Mouse (Mus musculus) limb, embryonic 13.5 days (tissue): ENCODE results near the gene D5Ertd579e. TPM values are rescaled to one million over a fixed set of nuclear protein-coding genes. Genes with fewer than 3 reads are reported as not detected.
"Not testable (repeated sequence)": the region's sequence is repeated elsewhere in the genome, so short reads cannot be mapped to it uniquely, and the experiment has no call there.

Experiments
- ATAC-seq: fragments of 200-750 bp; cut with Nextera tagmentation; 2 replicates; pipeline ENCODE4 v1.8.0; 2017; ENCODE audit warnings: low read depth, moderate number of reproducible peaks, moderate TSS enrichment; ENCODE audit not compliant: low FRiP score
- H3K27ac ChIP-seq: fragments of 300-500 bp; sonication (generic); 2 replicates; pipeline ENCODE4 v1.5.1; 2015; ENCODE audit warnings: inconsistent platforms, mild to moderate bottlenecking, moderate library complexity
- H3K27me3 ChIP-seq: fragments of 300-500 bp; sonication (generic); 2 replicates; pipeline ENCODE4 v1.6.1; 2015; ENCODE audit warnings: mild to moderate bottlenecking, inconsistent platforms
- H3K36me3 ChIP-seq: fragments of 300-500 bp; sonication (generic); 2 replicates; pipeline ENCODE4 v1.6.1; 2015; ENCODE audit warnings: inconsistent platforms, mild to moderate bottlenecking, moderate library complexity
- H3K4me1 ChIP-seq: fragments of 300-500 bp; sonication (generic); 2 replicates; pipeline ENCODE4 v1.6.1; 2015; ENCODE audit warnings: inconsistent platforms
- H3K4me2 ChIP-seq: fragments of 300-500 bp; sonication (generic); replicated peaks from 2 replicates; pipeline ENCODE4 v1.6.1; 2015; ENCODE audit warnings: inconsistent platforms, mild to moderate bottlenecking, moderate library complexity
- H3K4me3 ChIP-seq: fragments of 300-500 bp; sonication (generic); 2 replicates; pipeline ENCODE4 v1.5.1; 2015; ENCODE audit warnings: moderate library complexity, mild to moderate bottlenecking, inconsistent platforms
- H3K9ac ChIP-seq: fragments of 300-500 bp; sonication (generic); 2 replicates; pipeline ENCODE4 v1.6.1; 2015; ENCODE audit warnings: mild to moderate bottlenecking, inconsistent platforms
- H3K9me3 ChIP-seq: fragments of 300-500 bp; sonication (generic); 2 replicates; pipeline ENCODE4 v1.6.1; 2016; ENCODE audit warnings: inconsistent platforms
- WGBS: fragments of 180-500 bp; shearing (Covaris S2); methylation state at CpG from one replicate; pipeline ENCODE4 v1.1.7; 2015; 5-methylcytosine and 5-hydroxymethylcytosine counted together
- polyA plus RNA-seq: library from polyadenylated mRNA; unstranded; fragments of >200 nt; fragmentation: Nextera tagmentation; extraction: Ambion mirVana; gene quantifications from 2 replicates; pipeline ENCODE4 v1.2.1, GENCODE M21; 2015

D5Ertd579e gene
- polyA plus RNA-seq, 1 experiment from 2014 or later, result 21.4 TPM

DNA sequence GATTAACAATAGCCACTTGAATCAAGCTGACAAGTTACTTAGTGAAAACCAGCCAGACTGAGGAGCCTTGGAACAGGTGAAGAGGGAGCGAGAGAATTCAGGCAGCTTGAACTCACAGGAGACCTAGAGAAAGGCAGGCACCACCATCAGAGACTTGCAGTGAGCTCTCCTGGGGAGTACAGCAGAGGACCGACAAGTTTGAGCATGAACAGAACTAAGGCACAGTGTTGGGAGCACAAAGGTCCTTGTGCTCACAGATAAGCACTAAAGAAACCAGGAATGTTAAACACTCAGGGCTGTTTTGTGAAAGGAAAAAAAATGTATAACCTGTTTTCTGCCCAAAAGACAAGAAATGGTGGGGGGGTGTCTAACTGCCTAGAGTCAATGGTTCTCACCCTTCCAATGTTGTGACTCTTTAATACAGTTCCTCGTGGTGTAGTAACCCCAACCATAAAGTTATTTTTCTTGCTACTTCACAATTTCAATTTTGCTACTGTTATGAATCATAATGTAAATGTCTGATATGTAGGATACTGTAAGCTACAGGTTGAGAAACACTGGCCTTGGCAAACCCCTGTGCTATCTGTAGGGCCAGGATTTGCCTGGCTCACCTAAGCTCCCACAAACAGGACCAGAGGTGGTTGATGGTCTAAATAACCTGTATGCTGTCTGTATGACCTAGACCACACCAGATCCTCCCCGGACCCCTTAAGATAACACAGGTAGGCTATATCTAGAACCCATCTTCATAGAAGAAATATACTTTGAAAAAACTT lies 21.0 kb downstream of the D5Ertd579e start:
- peaks cover 17% of the 10 kb centered on the region for H3K36me3 ChIP-seq
- H3K4me2 ChIP-seq, result no peak overlapping the region
- no peak overlapping the region for H3K27ac ChIP-seq
- H3K4me3 ChIP-seq, result no peak overlapping the region
- no peaks in the 10 kb centered on the region for H3K9me3 ChIP-seq
- H3K27me3 ChIP-seq, result no peaks in the 10 kb centered on the region
- no peak overlapping the region for H3K9ac ChIP-seq
- peaks cover 13% of the 10 kb centered on the region for H3K4me1 ChIP-seq
- 83% methylated on average over 4 of the region's 4 CpGs for WGBS
- ATAC-seq, result no peak

DNA sequence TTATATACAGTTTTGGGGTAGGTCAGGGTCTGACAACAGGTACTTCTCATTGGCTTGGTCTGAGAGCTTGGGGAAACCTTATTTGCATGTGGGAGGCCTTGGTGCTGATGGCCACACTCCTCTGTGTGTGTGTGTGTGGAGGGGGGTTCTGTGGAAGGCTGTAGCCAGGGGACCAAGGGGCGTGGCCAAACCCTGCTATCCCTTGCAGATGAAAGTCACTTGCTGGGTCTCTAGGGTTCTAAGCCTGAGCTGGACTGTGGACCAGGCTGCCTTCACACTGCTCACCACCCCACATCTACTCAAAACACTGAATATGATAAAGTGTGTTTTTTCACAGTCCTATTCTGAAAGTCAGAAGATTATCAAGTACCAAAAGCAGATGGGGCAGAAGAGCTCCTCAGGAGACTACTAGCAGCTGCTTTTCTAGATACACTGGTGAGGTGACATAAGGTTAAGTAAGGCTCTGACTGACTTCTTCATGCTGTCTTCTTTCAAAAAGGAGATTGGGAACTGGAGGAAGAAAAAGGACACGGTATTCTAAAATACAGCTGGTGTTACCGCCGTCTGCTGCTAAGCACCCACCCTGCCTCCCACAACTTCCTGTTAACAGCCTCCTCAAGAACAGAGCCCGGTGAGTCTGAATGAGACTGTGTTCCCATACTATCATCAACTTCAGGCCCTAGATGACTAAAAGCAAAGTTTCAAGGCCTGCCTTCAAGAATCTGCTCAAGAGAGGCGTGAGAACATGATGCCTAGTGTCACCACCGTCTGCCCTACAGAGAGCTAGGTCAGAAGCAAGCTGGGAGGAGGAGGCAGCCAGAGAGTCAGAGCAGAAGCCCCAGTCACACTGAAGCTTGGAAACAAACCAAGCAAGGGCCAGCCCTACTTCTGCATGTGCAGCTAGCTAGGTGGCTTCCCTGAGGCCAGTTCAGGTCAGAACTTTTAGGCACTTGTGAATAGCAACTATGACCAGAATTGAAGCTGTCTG lies 26.5 kb downstream of the D5Ertd579e start:
- H3K4me2 ChIP-seq, result no peak overlapping the region
- no peaks in the 10 kb centered on the region for H3K27me3 ChIP-seq
- H3K9ac ChIP-seq, result no peak overlapping the region
- no peak overlapping the region for H3K4me3 ChIP-seq
- no peaks in the 10 kb centered on the region for H3K9me3 ChIP-seq
- no peak overlapping the region for H3K27ac ChIP-seq
- H3K4me1 ChIP-seq, result peaks cover 3% of the 10 kb centered on the region; the same call in 1 of the 2 replicates
- H3K36me3 ChIP-seq, result peaks cover 40% of the 10 kb centered on the region
- 88% methylated on average over 7 of the region's 7 CpGs for WGBS
- no peak for ATAC-seq

DNA sequence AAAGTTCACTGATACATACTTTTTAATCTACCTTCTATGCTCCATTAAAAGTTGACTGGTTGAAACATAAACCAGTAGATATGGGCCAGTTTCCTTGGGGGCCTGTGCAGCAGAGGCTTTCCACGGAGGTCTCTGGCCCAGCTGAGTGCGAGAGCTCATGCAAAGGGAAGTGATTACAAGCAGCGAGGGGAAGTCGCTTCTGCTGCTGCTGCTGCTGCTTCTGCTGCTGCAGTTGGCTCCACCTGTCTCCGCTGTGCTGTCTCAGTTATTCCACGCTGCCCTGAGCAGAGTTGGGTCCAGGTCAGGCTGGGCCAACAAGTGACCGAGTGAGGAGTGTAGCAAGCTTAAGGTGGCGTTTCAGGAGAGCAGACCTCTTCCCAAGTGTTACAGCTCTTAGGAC lies 27.3 kb downstream of the D5Ertd579e start:
- Histone ChIP-seq H3K9me3 (no peaks in the 10 kb centered on the region), H3K4me2 (no peak overlapping the region), H3K4me3 (no peak overlapping the region), H3K9ac (no peak overlapping the region), H3K36me3 (peaks cover 40% of the 10 kb centered on the region), H3K27me3 (no peaks in the 10 kb centered on the region), H3K27ac (no peak overlapping the region), H3K4me1 (peaks cover 3% of the 10 kb centered on the region; the same call in 1 of the 2 replicates)
- WGBS, result 89% methylated on average over 8 of the region's 8 CpGs
- ATAC-seq, result no peak

DNA sequence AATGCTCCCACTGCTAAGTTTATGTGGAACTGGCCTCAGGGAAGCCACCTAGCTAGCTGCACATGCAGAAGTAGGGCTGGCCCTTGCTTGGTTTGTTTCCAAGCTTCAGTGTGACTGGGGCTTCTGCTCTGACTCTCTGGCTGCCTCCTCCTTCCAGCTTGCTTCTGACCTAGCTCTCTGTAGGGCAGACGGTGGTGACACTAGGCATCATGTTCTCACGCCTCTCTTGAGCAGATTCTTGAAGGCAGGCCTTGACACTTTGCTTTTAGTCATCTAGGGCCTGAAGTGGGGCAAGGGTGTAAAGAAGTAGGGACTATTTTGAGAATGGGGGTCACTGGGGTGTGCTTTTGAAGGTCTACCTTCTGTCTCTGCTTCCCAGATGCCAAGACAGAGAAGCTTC lies 27.8 kb downstream of the D5Ertd579e start:
- not testable (repeated sequence) for H3K4me2 ChIP-seq, H3K9me3 ChIP-seq, H3K27ac ChIP-seq, H3K9ac ChIP-seq, H3K4me1 ChIP-seq, H3K27me3 ChIP-seq, ATAC-seq, H3K4me3 ChIP-seq
- H3K36me3 ChIP-seq, result peaks cover 40% of the 10 kb centered on the region
- WGBS, result 65% methylated on average over 2 of the region's 2 CpGs

DNA sequence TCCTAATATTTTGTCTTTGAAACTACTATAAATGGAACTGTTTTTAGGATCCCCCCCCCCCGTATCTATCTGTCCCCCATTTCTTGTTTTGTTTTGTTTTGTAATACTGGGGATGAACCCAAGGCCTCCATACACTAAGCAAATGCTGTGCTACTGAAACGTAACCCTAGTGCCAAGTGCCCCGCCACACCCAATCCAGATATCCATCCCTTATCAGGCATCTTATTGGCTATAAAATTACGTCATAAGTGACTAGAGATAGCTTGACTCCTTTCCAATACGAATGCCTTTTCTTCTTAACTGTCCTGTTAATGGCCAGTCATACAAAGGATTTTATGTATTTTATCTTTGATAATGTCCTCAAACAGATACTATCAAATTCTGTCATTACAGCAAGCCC lies 28.7 kb downstream of the D5Ertd579e start:
- Histone ChIP-seq H3K4me3 (no peak overlapping the region), H3K27me3 (no peaks in the 10 kb centered on the region), H3K36me3 (peaks cover 36% of the 10 kb centered on the region), H3K4me2 (no peak overlapping the region), H3K9ac (no peak overlapping the region), H3K9me3 (no peaks in the 10 kb centered on the region), H3K27ac (no peak overlapping the region), H3K4me1 (peaks cover 3% of the 10 kb centered on the region; the same call in 1 of the 2 replicates)
- WGBS, result 87% methylated on average over 5 of the region's 5 CpGs
- ATAC-seq, result no peak

DNA sequence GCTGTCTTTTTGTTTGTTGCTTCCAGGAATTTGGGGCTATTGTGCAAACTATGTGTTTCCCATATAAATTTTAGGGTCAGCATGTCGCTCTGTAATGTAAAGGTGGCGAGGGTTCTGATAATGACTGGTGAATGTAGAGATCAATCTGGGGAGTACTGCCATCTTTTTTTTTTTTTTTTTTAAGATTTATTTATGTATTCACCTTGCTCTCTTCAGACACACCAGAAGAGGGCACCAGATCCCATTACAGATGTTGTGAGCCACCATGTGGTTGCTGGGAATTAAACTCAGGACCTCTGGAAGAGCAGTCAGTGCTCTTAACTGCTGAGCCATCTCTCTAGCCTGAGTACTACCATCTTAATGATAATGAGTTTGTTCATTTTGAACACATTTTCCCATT lies 29.1 kb downstream of the D5Ertd579e start:
- WGBS, result 99% methylated on average over 2 of the region's 2 CpGs
- H3K4me1 ChIP-seq, H3K4me3 ChIP-seq, ATAC-seq, H3K27me3 ChIP-seq, H3K27ac ChIP-seq, H3K9me3 ChIP-seq, H3K4me2 ChIP-seq, H3K9ac ChIP-seq: not testable (repeated sequence)
- H3K36me3 ChIP-seq, result peaks cover 33% of the 10 kb centered on the region

DNA sequence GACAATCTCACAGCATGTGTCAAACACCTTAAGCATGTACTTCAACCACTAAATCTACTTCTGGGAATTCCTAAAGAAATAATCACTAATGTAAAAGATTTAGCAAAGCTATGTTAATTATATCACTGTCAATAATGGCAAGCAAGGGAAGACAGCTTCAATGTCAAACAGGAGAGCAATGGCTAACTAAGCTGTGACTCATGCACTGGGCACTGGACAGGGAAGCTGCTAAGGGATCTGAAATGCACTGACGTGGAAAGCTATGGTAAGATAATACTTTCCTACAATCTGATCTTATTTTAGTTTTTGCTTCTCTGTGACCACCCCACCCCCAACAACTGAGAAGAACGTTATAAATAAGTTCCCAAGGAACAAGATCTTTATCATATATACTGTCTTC lies 32.5 kb downstream of the D5Ertd579e start:
- ATAC-seq, result no peak
- Histone ChIP-seq H3K36me3 (peaks cover 10% of the 10 kb centered on the region), H3K27me3 (no peaks in the 10 kb centered on the region), H3K9ac (no peak overlapping the region), H3K9me3 (no peaks in the 10 kb centered on the region), H3K4me2 (no peak overlapping the region), H3K4me1 (no peaks in the 10 kb centered on the region), H3K27ac (no peak overlapping the region), H3K4me3 (no peak overlapping the region)
- 84% methylated on average over 2 of the region's 2 CpGs for WGBS

DNA sequence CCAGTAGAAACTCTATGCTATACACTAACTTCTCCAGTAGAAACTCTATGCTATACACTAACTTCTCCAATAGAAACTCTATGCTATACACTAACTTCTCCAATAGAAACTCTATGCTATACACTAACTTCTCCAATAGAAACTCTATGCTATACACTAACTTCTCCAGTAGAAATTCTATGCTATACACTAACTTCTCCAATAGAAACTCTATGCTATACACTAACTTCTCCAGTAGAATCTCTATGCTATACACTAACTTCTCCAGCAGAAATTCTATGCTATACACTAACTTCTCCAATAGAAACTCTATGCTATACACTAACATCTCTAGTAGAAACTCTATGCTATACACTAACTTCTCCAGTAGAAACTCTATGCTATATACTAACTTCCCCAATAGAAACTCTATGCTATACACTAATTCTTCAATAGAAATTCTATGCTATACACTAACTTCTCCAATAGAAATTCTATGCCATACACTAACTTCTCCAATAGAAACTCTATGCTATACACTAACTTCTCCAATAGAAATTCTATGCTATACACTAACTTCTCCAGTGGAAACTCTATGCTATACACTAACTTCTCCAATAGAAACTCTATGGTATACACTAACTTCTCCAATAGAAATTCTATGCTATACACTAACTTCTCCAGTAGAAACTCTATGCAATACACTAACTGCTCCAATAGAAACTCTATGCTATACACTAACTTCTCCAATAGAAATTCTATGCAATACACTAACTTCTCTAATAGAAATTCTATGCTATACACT lies 34.7 kb downstream of the D5Ertd579e start:
- not testable (repeated sequence) for H3K9ac ChIP-seq, H3K27ac ChIP-seq, H3K4me3 ChIP-seq, H3K9me3 ChIP-seq, H3K27me3 ChIP-seq, H3K4me2 ChIP-seq, H3K4me1 ChIP-seq, H3K36me3 ChIP-seq, ATAC-seq

DNA sequence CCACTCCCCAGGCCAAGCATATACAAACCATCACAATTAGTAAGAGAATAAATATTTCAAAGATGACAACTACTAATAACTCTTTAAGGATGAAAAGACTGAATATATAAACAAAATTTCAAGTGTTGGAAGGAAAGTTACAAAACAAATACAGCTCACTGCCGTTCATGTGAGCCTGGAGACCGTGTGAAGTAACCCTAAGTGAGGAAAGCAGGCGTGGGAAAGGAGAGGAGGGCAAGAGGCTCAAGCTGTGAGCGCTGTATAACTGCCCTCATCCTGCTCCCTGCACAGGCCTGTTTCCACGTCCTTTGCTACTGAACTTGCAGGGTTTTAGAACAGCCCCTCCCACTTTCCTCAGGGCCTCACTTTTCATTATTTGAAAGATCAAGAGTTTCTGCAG lies 70.2 kb downstream of the D5Ertd579e start:
- H3K4me1 ChIP-seq, result no peaks in the 10 kb centered on the region
- H3K27me3 ChIP-seq, result no peaks in the 10 kb centered on the region
- no peak overlapping the region for H3K9ac ChIP-seq
- ATAC-seq, result no peak
- H3K9me3 ChIP-seq, result no peaks in the 10 kb centered on the region
- H3K36me3 ChIP-seq, result peaks cover 31% of the 10 kb centered on the region
- no peak overlapping the region for H3K27ac ChIP-seq
- 77% methylated on average over 5 of the region's 5 CpGs for WGBS
- no peak overlapping the region for H3K4me3 ChIP-seq
- H3K4me2 ChIP-seq, result no peak overlapping the region

DNA sequence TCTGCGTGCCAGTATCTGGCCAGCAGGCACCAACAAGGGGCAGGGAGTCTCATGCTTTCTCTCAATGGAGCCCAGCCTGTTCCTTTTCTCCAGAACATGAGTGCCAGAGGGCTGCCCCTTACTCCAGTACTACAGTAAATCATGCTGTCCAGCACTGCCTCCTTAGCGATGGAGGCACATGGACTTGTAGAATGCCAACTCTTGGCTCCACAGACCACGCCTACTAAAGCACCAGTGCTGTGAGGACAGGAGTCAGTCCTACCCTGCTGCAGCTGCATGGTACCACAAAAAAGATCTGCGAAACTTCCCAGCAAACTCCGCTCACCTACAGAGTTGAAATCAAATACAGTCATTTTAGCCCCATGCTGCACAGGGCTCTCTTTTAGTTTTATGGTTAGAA lies 72.2 kb downstream of the D5Ertd579e start:
- no peak overlapping the region for H3K9ac ChIP-seq
- no peaks in the 10 kb centered on the region for H3K4me1 ChIP-seq
- no peak overlapping the region for H3K4me3 ChIP-seq
- no peaks in the 10 kb centered on the region for H3K27me3 ChIP-seq
- no peak overlapping the region for H3K4me2 ChIP-seq
- no peak overlapping the region for H3K27ac ChIP-seq
- WGBS, result 89% methylated on average over 5 of the region's 5 CpGs
- ATAC-seq, result no peak
- H3K9me3 ChIP-seq, result no peaks in the 10 kb centered on the region
- H3K36me3 ChIP-seq, result peaks cover 23% of the 10 kb centered on the region

DNA sequence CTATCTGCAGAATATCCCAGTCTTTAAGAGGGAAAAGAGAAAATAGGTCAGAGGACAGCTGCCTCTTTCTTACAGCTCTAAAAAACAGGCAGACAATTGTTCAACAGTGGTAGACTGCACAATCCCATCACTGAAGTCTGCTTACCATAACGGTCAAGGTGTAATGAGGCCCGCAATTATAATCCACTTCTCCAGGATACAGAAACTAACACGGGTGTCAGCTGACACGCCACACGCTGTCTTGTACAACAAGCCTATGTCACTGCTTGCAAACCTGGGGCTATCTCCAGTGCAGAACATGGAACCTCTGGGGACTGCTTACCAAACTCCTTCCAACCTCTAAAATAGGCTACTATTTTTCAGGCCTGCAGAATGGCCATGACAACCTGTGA lies 74.8 kb downstream of the D5Ertd579e start:
- no peak overlapping the region for H3K27ac ChIP-seq
- no peak overlapping the region for H3K4me2 ChIP-seq
- no peak overlapping the region for H3K4me3 ChIP-seq
- whole genome bisulfite sequencing, result 87% methylated on average over 5 of the region's 5 CpGs
- no peaks in the 10 kb centered on the region for H3K4me1 ChIP-seq
- H3K36me3 ChIP-seq, result peaks cover 33% of the 10 kb centered on the region
- no peaks in the 10 kb centered on the region for H3K9me3 ChIP-seq
- no peak for ATAC-seq
- H3K9ac ChIP-seq, result no peak overlapping the region
- H3K27me3 ChIP-seq, result no peaks in the 10 kb centered on the region
